ENCODE assay signal across 13 mouse cellular contexts in the genomic region with DNA sequence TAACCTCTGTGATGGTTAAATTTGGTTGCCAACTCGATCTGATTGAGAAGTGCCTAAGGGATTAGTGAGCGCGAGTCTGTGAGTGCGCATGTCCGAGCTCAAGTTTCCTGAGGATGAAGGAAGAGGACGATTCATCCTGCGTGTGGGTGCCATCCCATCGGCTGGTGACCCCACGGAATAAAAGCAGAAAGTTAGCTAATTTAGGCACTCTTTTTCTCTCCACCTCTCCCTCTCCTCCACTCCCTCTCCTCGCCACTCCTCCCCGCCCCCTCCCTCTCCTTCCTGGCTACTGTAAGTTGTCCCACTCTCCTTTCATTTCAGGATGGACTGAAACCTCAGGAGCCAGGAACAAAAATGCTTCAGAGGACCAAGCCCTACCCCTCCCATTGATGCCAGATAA.
DNase-seq lines count a peak whose midpoint lies in the region; ATAC-seq and TF ChIP-seq lines count a peak whose summit lies in the region.
"Had no signal": no experiment of that assay in that cellular context is flagged by ENCODE, and none has a peak within 500 bp of the region (broad histone marks: within the 10 kb centered on the region; RNA-seq: fewer than 3 reads in every experiment).

No protein-coding gene starts in this region.

- H3K4me1 ChIP-seq in hindbrain, postnatal 0 days (ENCODE audit: insufficient read depth, low read length) = no peaks in the 10 kb centered on the region
- H3K4me1 ChIP-seq in hindbrain, embryonic 13.5 days (replicated peaks) = no peaks in the 10 kb centered on the region
- no peaks in the 10 kb centered on the region for H3K4me1 ChIP-seq in lung, postnatal 0 days (ENCODE audit: insufficient read depth, low read depth, low read length)
- peaks cover 5% of the 10 kb centered on the region; the same call in 1 of the 2 replicates for H3K4me1 ChIP-seq in embryonic facial prominence, embryonic 10.5 days
- H3K4me1 ChIP-seq: limb, embryonic 13.5 days; neural tube, embryonic 12.5 days had no signal

- no peaks in the 10 kb centered on the region for H3K36me3 ChIP-seq in hindbrain, postnatal 0 days (ENCODE audit: insufficient read depth, low read length)
- no peaks in the 10 kb centered on the region for H3K36me3 ChIP-seq in hindbrain, embryonic 13.5 days
- no peaks in the 10 kb centered on the region for H3K36me3 ChIP-seq in lung, postnatal 0 days (ENCODE audit: insufficient read depth, low read length)
- no peaks in the 10 kb centered on the region for H3K36me3 ChIP-seq in embryonic facial prominence, embryonic 10.5 days (replicated peaks)
- H3K36me3 ChIP-seq: limb, embryonic 13.5 days; neural tube, embryonic 12.5 days had no signal

- no peak for TF ChIP-seq CTCF in hindbrain, postnatal 0 days (IDR thresholded peaks at IDR 0.05; ENCODE audit: low read depth)
- no peak for TF ChIP-seq CTCF in lung, postnatal 0 days (IDR thresholded peaks at IDR 0.05)

- no peak overlapping the region for H3K9ac ChIP-seq in hindbrain, postnatal 0 days (replicated peaks; ENCODE audit: low read length)
- no peak overlapping the region for H3K9ac ChIP-seq in hindbrain, embryonic 13.5 days
- H3K9ac ChIP-seq in lung, postnatal 0 days (replicated peaks; ENCODE audit: low read depth) = no peak overlapping the region
- H3K9ac ChIP-seq: limb, embryonic 13.5 days; neural tube, embryonic 12.5 days had no signal

- no peak overlapping the region; the same call in 1 of the 2 replicates for H3K4me3 ChIP-seq in hindbrain, postnatal 0 days (ENCODE audit: low read length)
- no peak overlapping the region for H3K4me3 ChIP-seq in hindbrain, embryonic 13.5 days
- H3K4me3 ChIP-seq in lung, postnatal 0 days (ENCODE audit: low read depth, low read length) = peak overlapping the region; percentile 8; the same call in 1 of the 2 replicates
- H3K4me3 ChIP-seq in embryonic facial prominence, embryonic 10.5 days = no peak overlapping the region
- H3K4me3 ChIP-seq: erythroblast, embryonic 14.5 days; limb, embryonic 13.5 days; neural tube, embryonic 12.5 days had no signal

- H3K4me2 ChIP-seq in hindbrain, postnatal 0 days (ENCODE audit: low read depth, low read length) = peak overlapping the region; percentile 33
- H3K4me2 ChIP-seq in hindbrain, embryonic 13.5 days = no peak overlapping the region
- H3K4me2 ChIP-seq in lung, postnatal 0 days (replicated peaks; ENCODE audit: low read depth, low read length) = peak overlapping the region; percentile 32
- H3K4me2 ChIP-seq: limb, embryonic 13.5 days; neural tube, embryonic 12.5 days had no signal

- WGBS in hindbrain, postnatal 0 days = 29% methylated on average over 11 of the region's 11 CpGs
- no CpG with 5 or more reads among the region's 11 CpGs for WGBS in hindbrain, embryonic 13.5 days
- WGBS in lung, postnatal 0 days = 16% methylated on average over 10 of the region's 11 CpGs
- WGBS in embryonic facial prominence, embryonic 10.5 days = no CpG with 5 or more reads among the region's 11 CpGs

- H3K27me3 ChIP-seq in hindbrain, postnatal 0 days (ENCODE audit: insufficient read depth, low read length) = no peaks in the 10 kb centered on the region
- H3K27me3 ChIP-seq in hindbrain, embryonic 13.5 days = no peaks in the 10 kb centered on the region
- no peaks in the 10 kb centered on the region for H3K27me3 ChIP-seq in lung, postnatal 0 days (replicated peaks; ENCODE audit: insufficient read depth, low read length)
- H3K27me3 ChIP-seq in embryonic facial prominence, embryonic 10.5 days (replicated peaks; ENCODE audit: low read depth, poor library complexity, severe bottlenecking) = no peaks in the 10 kb centered on the region
- H3K27me3 ChIP-seq: limb, embryonic 13.5 days; neural tube, embryonic 12.5 days had no signal

- no peak for TF ChIP-seq EP300 in lung, postnatal 0 days (IDR thresholded peaks at IDR 0.05)

- no peak for DNase-seq in hindbrain, postnatal 0 days (ENCODE audit: low spot score)
- DNase-seq in lung, postnatal 0 days (ENCODE audit: low spot score) = no peak
- DNase-seq in lung, postnatal 10 days = no peak
- DNase-seq in MN1 (ENCODE audit: low spot score) = peak; percentile 52
- peak; percentile 24 for DNase-seq in embryonic facial prominence, embryonic 10.5 days (ENCODE audit: low spot score)
- no peak for DNase-seq in right cerebral cortex, postnatal 25 days
- DNase-seq: cerebellum, adult 8-10 months; heart, postnatal 14 days had no signal

- no peaks in the 10 kb centered on the region for H3K9me3 ChIP-seq in hindbrain, postnatal 0 days (ENCODE audit: low read length)
- H3K9me3 ChIP-seq in hindbrain, embryonic 13.5 days = no peaks in the 10 kb centered on the region
- no peaks in the 10 kb centered on the region for H3K9me3 ChIP-seq in lung, postnatal 0 days (ENCODE audit: low read length)
- no peaks in the 10 kb centered on the region for H3K9me3 ChIP-seq in embryonic facial prominence, embryonic 10.5 days
- H3K9me3 ChIP-seq: limb, embryonic 13.5 days; neural tube, embryonic 12.5 days had no signal

- H3K27ac ChIP-seq in hindbrain, postnatal 0 days = no peak overlapping the region
- H3K27ac ChIP-seq in hindbrain, embryonic 13.5 days = no peak overlapping the region
- H3K27ac ChIP-seq in lung, postnatal 0 days (ENCODE audit: low read length) = no peak overlapping the region
- no peak overlapping the region for H3K27ac ChIP-seq in embryonic facial prominence, embryonic 10.5 days (replicated peaks)
- H3K27ac ChIP-seq: limb, embryonic 13.5 days; neural tube, embryonic 12.5 days had no signal

- ATAC-seq in hindbrain, postnatal 0 days = no peak
- no peak for ATAC-seq in hindbrain, embryonic 13.5 days (ENCODE audit: low FRiP score)
- no peak for ATAC-seq in lung, postnatal 0 days
- ATAC-seq: inflammation-experienced regulatory T-cells, adult 6 months had no signal

Comparison
In these comparisons a context has a peak if more than half of its experiments do, and no peak if none do; other contexts are left out.
1. DNase-seq: peak in MN1 (single experiment) and embryonic facial prominence, embryonic 10.5 days (single experiment); none in hindbrain, postnatal 0 days (single experiment), lung, postnatal 0 days (single experiment), lung, postnatal 10 days (single experiment) and right cerebral cortex, postnatal 25 days (single experiment).